Mouse (Mus musculus) lung, adult 2 months (tissue): ENCODE data around the gene Trp53rkb.

ENCODE experiments used
- CTCF ChIP-seq: fragments of 200-500 bp; IDR thresholded peaks from 2 replicates; pipeline ENCODE4 v1.5.1; 2011; ENCODE audit warnings: mild to moderate bottlenecking, low read length, control low read depth; ENCODE audit not compliant: insufficient read depth
- POLR2A ChIP-seq: fragments of 200-500 bp; IDR thresholded peaks from 2 replicates; pipeline ENCODE4 v1.6.1; 2011; ENCODE audit warnings: low read depth, mild to moderate bottlenecking, control low read depth, low read length, borderline replicate concordance; ENCODE audit errors: extremely low read depth

GRCm38 (mm10) chr2:166754760-166755159 is 37.6 kb upstream of the Trp53rkb start:
- no peak for TF ChIP-seq CTCF
- no peak for TF ChIP-seq POLR2A
